Mouse (Mus musculus): ENCODE measurements around the gene Alx3. TPM values are rescaled to one million over a fixed set of nuclear protein-coding genes. Genes with fewer than 3 reads are reported as not detected.

Alx3 gene
- polyA plus RNA-seq, 1 experiment from 2014 or later, result 0.29 TPM

- Histone ChIP-seq H3K4me1 (ENCODE audit: control insufficient read depth, insufficient read depth, low read depth, low read length) (peaks cover 4% of the 10 kb centered on the region; the same call in 1 of the 2 replicates), H3K9me3 (ENCODE audit: control insufficient read depth, low read length) (no peaks in the 10 kb centered on the region), H3K27ac (ENCODE audit: low read depth, low read length) (no peak overlapping the region), H3K4me2 (ENCODE audit: low read length) (no peak overlapping the region), H3K9ac (ENCODE audit: low read depth, low read length) (no peak overlapping the region), H3K4me3 (ENCODE audit: low read length) (no peak overlapping the region), H3K36me3 (ENCODE audit: control insufficient read depth, insufficient read depth, low read length) (no peaks in the 10 kb centered on the region), H3K27me3 (replicated peaks; ENCODE audit: control insufficient read depth, insufficient read depth, low read length) (peaks cover 49% of the 10 kb centered on the region)
- 4% methylated on average over 15 of the region's 15 CpGs for WGBS
- no peak for ATAC-seq
These were observed 13.5 kb upstream of the Alx3 start for GRCm38 (mm10) chr3:107581103-107582010.

- peak overlapping the region; percentile 33 for H3K4me2 ChIP-seq (ENCODE audit: low read length)
- peaks cover 4% of the 10 kb centered on the region; the same call in 1 of the 2 replicates for H3K4me1 ChIP-seq (ENCODE audit: control insufficient read depth, insufficient read depth, low read depth, low read length)
- peak overlapping the region; percentile 28; the same call in 1 of the 2 replicates for H3K4me3 ChIP-seq (ENCODE audit: low read length)
- no peak overlapping the region for H3K9ac ChIP-seq (ENCODE audit: low read depth, low read length)
- H3K9me3 ChIP-seq (ENCODE audit: control insufficient read depth, low read length), result no peaks in the 10 kb centered on the region
- no peak for ATAC-seq
- H3K36me3 ChIP-seq (ENCODE audit: control insufficient read depth, insufficient read depth, low read length), result no peaks in the 10 kb centered on the region
- peaks cover 56% of the 10 kb centered on the region for H3K27me3 ChIP-seq (replicated peaks; ENCODE audit: control insufficient read depth, insufficient read depth, low read length)
- WGBS, result 2% methylated on average over 18 of the region's 18 CpGs
- H3K27ac ChIP-seq (ENCODE audit: low read depth, low read length), result no peak overlapping the region
These were observed 12.5 kb upstream of the Alx3 start for GRCm38 (mm10) chr3:107582130-107582874.

DNA sequence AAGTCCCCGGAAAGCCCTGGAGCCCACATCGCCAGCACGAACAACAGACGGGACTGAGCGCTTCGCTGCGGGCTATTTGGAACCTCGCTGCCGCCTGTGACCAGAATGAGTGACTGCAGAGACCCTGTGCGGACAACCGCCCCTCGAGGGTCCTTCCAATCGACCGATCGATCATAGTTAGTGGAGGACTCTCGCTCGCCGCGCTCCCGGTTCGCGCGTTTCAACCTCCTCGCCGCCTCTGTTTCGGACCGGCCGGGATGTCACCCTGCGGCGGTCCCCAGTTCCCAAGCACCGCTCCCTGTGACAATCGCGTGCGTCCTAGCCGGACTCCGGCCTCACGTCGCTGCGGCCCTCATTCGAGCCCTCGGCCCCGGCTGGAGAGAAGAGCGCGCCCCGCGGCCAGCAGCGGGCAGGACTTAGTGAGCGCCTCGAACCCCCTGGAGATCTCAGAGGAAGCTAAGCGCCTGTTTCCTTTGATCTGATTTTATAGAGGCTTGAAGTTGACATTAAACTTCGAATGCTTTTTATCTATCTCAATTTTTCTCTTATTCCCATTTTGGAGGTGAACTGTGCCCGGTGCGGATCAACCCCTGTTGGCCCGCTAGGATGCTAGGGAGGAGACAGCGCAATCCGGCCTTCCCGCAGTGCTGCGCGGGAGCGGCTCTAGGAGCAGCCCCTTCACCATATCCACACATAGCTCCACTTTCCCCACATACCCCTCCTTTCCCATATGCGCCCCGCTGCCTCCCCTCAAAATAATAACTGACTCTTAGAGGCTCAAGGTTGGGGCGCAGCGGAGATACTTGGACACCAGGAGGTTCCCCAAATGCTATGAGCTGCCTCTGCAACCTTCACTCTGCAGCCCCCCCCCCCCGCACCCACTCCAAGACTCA, 11.7 kb upstream of the Alx3 start:
- Histone ChIP-seq H3K4me2 (ENCODE audit: low read length) (peak overlapping the region; percentile 33), H3K4me1 (ENCODE audit: control insufficient read depth, insufficient read depth, low read depth, low read length) (peaks cover 4% of the 10 kb centered on the region; the same call in 1 of the 2 replicates), H3K27me3 (replicated peaks; ENCODE audit: control insufficient read depth, insufficient read depth, low read length) (peaks cover 52% of the 10 kb centered on the region), H3K27ac (ENCODE audit: low read depth, low read length) (no peak overlapping the region), H3K36me3 (ENCODE audit: control insufficient read depth, insufficient read depth, low read length) (no peaks in the 10 kb centered on the region), H3K9me3 (ENCODE audit: control insufficient read depth, low read length) (no peaks in the 10 kb centered on the region), H3K9ac (ENCODE audit: low read depth, low read length) (no peak overlapping the region), H3K4me3 (ENCODE audit: low read length) (peak overlapping the region; percentile 28)
- no peak for ATAC-seq
- 1% methylated on average over 65 of the region's 65 CpGs for WGBS

- Histone ChIP-seq H3K27me3 (replicated peaks; ENCODE audit: control insufficient read depth, insufficient read depth, low read length) (peaks cover 49% of the 10 kb centered on the region), H3K27ac (ENCODE audit: low read depth, low read length) (no peak overlapping the region), H3K4me3 (ENCODE audit: low read length) (no peak overlapping the region), H3K4me1 (ENCODE audit: control insufficient read depth, insufficient read depth, low read depth, low read length) (peaks cover 4% of the 10 kb centered on the region; the same call in 1 of the 2 replicates), H3K9ac (ENCODE audit: low read depth, low read length) (no peak overlapping the region), H3K36me3 (ENCODE audit: control insufficient read depth, insufficient read depth, low read length) (no peaks in the 10 kb centered on the region), H3K9me3 (ENCODE audit: control insufficient read depth, low read length) (no peaks in the 10 kb centered on the region), H3K4me2 (ENCODE audit: low read length) (no peak overlapping the region)
- 20% methylated on average over 1 of the region's 1 CpGs for WGBS
- ATAC-seq, result no peak
These were observed 10.9 kb upstream of the Alx3 start for GRCm38 (mm10) chr3:107583893-107584292.

- Histone ChIP-seq H3K36me3 (ENCODE audit: control insufficient read depth, insufficient read depth, low read length) (no peaks in the 10 kb centered on the region), H3K4me2 (ENCODE audit: low read length) (no peak overlapping the region), H3K4me3 (ENCODE audit: low read length) (no peak overlapping the region), H3K9ac (ENCODE audit: low read depth, low read length) (no peak overlapping the region), H3K27ac (ENCODE audit: low read depth, low read length) (no peak overlapping the region), H3K9me3 (ENCODE audit: control insufficient read depth, low read length) (no peaks in the 10 kb centered on the region), H3K4me1 (ENCODE audit: control insufficient read depth, insufficient read depth, low read depth, low read length) (peaks cover 4% of the 10 kb centered on the region; the same call in 1 of the 2 replicates), H3K27me3 (replicated peaks; ENCODE audit: control insufficient read depth, insufficient read depth, low read length) (peaks cover 38% of the 10 kb centered on the region)
- no peak for ATAC-seq
- WGBS, result 71% methylated on average over 6 of the region's 6 CpGs
These were observed 8.3 kb upstream of the Alx3 start for GRCm38 (mm10) chr3:107586504-107586903.

GRCm38 (mm10) chr3:107591612-107592011, 3.2 kb upstream of the Alx3 start:
- ATAC-seq, result no peak
- Histone ChIP-seq H3K27ac (ENCODE audit: low read depth, low read length) (no peak overlapping the region), H3K9ac (ENCODE audit: low read depth, low read length) (no peak overlapping the region), H3K36me3 (ENCODE audit: control insufficient read depth, insufficient read depth, low read length) (no peaks in the 10 kb centered on the region), H3K9me3 (ENCODE audit: control insufficient read depth, low read length) (no peaks in the 10 kb centered on the region), H3K4me2 (ENCODE audit: low read length) (no peak overlapping the region), H3K27me3 (replicated peaks; ENCODE audit: control insufficient read depth, insufficient read depth, low read length) (peaks cover 45% of the 10 kb centered on the region), H3K4me3 (ENCODE audit: low read length) (no peak overlapping the region), H3K4me1 (ENCODE audit: control insufficient read depth, insufficient read depth, low read depth, low read length) (peaks cover 8% of the 10 kb centered on the region)
- WGBS, result 59% methylated on average over 1 of the region's 1 CpGs

GRCm38 (mm10) chr3:107593632-107594031, 1.2 kb upstream of the Alx3 start:
- H3K27me3 ChIP-seq (replicated peaks; ENCODE audit: control insufficient read depth, insufficient read depth, low read length), result peaks cover 49% of the 10 kb centered on the region
- 56% methylated on average over 2 of the region's 2 CpGs for WGBS
- no peak overlapping the region for H3K4me2 ChIP-seq (ENCODE audit: low read length)
- H3K4me3 ChIP-seq (ENCODE audit: low read length), result no peak overlapping the region
- no peaks in the 10 kb centered on the region for H3K36me3 ChIP-seq (ENCODE audit: control insufficient read depth, insufficient read depth, low read length)
- no peak for ATAC-seq
- H3K27ac ChIP-seq (ENCODE audit: low read depth, low read length), result no peak overlapping the region
- H3K9ac ChIP-seq (ENCODE audit: low read depth, low read length), result no peak overlapping the region
- no peaks in the 10 kb centered on the region for H3K9me3 ChIP-seq (ENCODE audit: control insufficient read depth, low read length)
- peaks cover 8% of the 10 kb centered on the region for H3K4me1 ChIP-seq (ENCODE audit: control insufficient read depth, insufficient read depth, low read depth, low read length)

DNA sequence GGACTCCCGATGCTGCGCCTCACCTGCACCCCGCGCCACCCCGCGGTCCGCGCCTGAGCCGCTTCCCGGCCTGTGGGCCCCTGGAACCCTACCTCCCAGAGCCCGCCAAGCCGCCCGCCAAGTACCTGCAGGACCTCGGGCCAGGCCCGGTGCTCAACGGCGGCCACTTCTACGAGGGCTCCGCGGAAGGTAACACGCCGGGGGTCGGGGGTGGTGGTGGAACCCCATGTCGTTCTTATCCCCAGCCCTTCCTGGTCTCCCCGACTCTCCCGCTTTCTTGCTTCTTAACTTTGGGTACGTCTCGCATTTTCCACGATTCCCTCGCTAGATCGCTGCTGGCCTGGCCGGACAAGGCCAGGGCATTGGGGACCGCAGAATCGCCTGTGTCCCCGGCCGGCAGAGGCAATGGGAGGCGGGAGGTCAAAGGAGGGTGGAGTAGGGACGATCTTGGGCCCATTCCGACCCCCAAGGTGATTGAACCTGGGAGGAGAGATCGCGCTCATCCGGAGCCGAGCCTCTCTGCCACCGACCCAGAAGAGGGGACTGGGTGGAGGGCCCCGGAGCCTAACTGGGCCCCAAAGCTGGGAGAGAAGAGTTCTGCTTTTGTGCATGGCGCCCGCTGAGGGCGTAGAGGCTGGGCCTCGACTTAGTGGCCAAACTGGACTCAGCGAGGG, 570 bp downstream of the Alx3 start:
- Histone ChIP-seq H3K9ac (ENCODE audit: low read depth, low read length) (peak overlapping the region; percentile 45), H3K36me3 (ENCODE audit: control insufficient read depth, insufficient read depth, low read length) (no peaks in the 10 kb centered on the region), H3K4me1 (ENCODE audit: control insufficient read depth, insufficient read depth, low read depth, low read length) (peaks cover 8% of the 10 kb centered on the region), H3K4me2 (ENCODE audit: low read length) (peak overlapping the region; percentile 59), H3K27ac (ENCODE audit: low read depth, low read length) (no peak overlapping the region), H3K9me3 (ENCODE audit: control insufficient read depth, low read length) (no peaks in the 10 kb centered on the region), H3K4me3 (ENCODE audit: low read length) (peak overlapping the region; percentile 34), H3K27me3 (replicated peaks; ENCODE audit: control insufficient read depth, insufficient read depth, low read length) (peaks cover 58% of the 10 kb centered on the region)
- WGBS, result under 1% methylated on average over 41 of the region's 50 CpGs
- ATAC-seq, result 0 out of 2 replicates have a peak, but pooled peaks have one; percentile 28

All from hindbrain, embryonic 16.5 days (tissue).